Mouse (Mus musculus) kidney, adult 11 months (tissue): ENCODE results near the gene Rhob.
"Not testable (repeated sequence)": the region's sequence is repeated elsewhere in the genome, so short reads cannot be mapped to it uniquely, and the experiment has no call there.

Experiments
- DNase-seq: peaks from one replicate; pipeline ENCODE4 v3.0.0; 2022

Gene Rhob

DNA sequence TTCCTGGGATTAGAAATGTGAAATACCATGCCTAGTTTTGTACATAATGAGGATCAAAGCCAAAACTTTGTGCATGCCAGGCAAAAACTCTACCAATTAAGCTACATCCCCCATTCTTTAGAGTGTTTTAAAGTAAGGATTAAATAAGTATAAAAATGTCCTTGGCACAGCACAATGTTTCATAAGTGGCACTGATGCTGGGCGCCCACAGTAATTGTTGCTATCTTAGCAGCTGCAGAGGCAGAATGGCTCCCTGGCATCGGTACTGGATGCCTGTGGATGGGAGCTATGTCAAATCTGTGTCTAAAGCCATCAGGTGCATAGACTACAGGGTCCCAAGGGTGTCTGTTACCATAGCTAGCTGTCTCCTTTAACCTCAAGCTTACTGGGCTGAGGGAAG is 28.8 kb downstream of the Rhob start:
- no peak for DNase-seq

DNA sequence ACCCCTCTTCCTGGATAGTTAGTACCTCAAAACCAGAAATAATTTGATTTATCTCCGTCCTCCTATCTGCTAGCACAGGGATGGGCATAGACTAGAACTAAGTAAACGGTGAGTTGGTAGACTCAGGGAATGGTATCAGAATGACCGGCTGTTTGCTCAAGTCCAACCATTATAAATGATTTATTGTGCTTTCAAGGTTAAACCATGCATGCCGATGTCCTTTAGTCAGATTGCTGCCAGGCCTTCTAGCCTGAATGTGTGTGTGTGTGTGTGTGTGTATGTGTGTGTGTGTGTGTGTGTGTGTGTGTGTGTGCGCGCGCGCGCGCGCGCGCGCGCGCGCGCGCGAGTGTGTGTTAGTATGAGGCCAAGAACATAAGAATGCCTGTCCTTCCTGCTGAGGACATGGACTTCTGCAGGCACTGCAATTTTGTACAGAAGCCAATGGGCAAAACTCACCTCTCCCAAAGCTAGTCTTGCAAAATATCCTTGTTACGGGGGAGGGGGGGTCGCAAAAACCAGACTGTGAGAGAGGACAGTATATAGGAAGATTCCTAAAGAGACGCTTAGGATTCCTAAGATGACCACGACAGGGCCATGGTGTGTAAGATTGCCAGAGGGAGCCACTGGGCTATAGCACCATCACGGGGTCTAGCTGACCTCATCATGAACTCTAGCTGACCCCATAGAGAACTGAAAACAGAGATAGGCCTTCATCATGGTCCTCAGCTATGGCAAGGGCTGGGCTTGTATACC is 29.9 kb downstream of the Rhob start:
- DNase-seq, result peak; percentile 21

DNA sequence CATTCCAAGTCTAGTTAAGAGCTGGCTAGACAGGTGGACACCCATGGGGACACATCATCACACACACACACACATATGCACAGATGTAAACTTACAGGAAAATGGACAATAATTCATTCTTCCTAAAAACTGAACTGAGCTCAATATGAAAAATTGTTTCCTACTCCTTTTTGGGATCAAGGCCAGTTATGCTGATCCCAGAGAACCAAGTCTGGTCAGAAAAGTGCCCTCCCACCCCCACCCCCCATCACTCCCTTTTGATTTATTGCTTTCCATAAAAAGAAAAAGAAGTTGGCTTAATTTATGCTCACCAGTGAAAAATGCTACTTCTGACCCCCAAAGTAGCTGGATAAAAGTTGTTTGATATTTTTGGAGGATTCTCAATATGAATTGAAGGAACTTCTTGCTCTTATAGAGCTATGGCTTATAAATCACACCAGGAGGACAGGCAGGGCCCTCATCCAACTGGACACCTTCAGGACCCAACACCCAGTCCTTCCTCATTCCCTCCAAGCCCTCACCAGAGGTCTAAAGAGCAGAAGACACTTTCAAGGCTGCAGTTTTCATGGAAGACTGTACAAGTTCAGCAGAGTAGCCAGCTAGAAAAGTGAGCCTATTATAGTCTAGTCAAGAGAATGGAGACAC is 31.5 kb downstream of the Rhob start:
- DNase-seq, result no peak

DNA sequence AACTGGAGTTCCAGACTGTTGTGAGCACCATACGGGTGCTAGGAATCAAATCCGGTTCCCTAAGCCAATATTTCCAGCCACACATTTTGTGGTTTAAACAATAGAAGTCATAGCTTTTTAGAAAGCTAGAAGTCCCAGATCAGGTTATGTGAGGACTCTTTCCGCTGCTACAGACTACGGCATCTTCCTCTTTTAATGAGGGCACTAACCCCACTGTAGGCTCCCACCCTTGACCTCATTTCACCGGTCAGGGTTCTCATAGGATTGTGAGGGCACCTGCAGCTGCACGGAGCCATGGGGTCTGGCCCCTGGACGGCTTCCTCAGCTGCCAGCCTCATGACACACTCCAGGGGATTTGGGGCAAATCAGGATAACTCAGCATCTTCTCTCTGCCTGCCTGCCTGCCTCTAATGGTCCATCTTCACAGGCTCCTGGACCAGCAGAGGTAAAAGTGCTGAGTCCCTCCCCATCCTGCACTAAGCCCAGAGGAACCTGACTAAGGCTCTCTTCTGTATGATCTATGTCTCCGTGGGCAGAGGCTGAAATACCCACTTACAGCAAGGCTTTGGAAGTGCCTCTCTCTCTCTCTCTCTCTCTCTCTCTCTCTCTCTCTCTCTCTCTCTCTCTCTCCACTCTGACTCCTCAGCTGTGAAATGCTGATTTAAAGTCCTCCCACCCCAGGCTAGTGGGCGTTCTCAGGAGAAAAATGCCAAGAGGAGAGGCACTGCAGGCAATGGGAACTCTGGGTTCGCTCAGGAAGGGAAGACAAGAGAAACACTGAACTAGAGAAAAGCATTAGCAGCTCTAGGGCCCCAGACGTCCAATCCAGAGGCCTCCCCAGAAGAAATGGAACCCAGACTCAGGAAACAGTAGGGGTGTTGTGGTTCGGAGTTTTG is 32.5 kb downstream of the Rhob start:
- DNase-seq, result no peak

DNA sequence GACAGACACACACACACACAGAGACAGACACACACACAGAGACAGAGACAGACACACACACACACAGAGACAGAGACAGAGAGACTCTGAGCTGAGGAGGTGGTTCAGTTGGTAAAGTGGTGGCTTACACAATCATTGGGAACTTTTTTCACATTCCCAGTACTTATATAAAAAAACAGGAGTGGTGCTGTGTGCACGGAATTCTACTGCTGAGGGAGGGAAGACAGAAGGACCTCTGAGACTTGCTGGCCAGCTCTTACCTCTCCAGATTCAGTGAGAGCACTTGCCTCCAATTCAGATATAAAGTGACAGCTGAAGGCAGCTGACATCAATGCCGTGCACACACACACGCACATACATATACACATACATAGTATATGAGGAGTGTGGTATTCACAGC is 34.1 kb downstream of the Rhob start:
- no peak for DNase-seq

DNA sequence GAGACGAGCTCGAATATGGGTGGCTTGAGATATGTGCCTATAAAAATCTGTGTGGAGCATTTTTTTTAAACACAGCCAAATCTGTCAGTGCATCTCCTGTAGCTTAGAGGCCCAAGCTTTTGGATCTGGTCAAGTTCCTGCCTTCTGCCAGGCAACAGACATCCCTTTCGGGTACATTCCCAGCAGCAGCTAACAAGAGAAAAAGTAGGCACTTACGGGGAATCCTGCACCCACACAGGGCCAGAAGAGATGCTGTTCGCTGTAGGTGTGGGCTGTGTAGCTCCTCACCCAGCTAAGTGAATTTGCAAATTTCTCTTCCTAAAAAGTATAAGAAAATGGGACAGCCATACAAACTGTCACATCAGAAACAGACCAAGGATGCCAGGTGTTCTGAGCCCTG is 34.8 kb downstream of the Rhob start:
- DNase-seq, result no peak

DNA sequence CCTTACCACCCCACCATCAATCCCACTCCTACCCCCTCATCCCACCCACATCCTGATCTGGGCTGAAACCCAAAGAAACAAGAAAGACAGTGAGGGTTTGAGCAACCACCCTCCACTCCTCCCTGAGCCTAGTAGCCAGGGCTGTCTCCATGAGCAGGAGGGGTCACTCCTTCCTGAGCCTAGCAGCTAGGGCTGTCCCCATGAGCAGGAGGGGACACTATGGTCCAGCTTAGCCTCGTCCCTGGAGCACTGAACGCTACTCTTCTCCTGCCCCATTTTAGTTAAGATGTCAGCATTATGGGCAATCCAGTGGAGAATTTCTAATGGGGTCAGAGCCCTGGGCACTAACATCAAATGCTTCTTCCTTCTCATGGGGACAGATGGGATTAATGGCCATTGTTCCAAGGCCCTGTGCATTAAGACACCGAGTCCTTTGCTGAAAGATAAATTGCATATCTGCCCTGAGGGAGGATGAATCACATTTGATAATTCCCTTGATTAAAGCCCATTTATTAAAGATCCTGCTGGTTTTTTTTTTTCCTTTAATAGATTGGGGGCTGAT is 36.1 kb downstream of the Rhob start:
- no peak for DNase-seq

DNA sequence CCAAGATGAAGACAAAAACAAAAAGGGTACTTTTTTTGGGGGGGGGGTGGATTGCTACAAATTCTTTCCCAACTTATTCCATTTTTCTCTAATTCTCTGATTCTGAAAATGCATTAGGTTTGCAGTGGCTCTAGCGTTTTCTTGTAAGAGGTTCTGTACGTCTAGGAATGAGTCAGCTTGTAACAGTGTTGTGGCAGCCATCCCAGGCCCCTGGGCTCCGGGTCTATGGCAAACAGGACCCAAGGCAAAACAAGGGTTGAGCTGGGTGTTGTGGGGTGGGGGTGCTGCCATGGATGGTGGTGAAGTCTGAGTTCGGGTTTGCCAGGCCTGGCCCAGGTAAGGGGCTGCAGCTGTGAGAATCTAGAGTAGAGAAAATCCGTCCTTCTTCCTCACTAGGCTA is 37.3 kb downstream of the Rhob start:
- DNase-seq, result no peak

DNA sequence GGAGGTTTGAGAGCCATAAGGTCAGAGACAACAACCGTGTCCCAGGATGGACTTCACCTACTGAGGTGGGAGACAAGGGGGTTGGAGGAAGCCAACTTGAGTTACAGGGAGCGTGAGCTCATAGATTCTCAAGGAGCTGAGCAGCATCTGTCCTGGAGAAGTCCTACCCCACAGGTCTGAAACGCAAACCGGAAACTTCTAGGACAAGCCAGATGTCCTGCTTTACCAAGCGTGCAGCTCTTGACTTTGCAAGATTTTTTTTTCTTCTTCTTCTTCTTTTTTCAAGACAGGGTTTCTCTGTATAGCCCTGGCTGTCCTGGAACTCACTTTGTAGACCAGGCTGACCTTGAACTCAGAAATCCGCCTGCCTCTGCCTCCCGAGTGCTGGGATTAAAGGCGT is 38.2 kb downstream of the Rhob start:
- DNase-seq, result not testable (repeated sequence)

DNA sequence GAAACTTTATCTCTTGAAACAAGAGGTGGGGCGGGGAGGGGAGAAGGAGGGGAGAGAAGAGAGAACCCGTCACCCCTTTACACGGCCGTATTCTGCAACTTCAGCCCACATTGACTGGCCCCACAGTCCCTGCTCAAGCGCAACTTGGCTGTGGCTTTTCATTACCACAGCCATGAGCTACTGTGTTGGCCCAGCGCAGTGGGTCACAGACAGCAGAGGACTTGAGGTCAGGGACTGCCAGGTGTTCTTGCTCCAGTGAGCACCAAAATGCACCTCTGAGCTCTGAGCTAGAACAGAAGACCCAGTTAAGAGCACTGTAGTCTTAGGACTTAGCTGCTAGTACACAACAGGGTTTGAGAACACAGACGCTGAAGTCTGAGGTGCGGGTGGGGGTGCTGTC is 41.4 kb downstream of the Rhob start:
- DNase-seq, result peak; percentile 42

DNA sequence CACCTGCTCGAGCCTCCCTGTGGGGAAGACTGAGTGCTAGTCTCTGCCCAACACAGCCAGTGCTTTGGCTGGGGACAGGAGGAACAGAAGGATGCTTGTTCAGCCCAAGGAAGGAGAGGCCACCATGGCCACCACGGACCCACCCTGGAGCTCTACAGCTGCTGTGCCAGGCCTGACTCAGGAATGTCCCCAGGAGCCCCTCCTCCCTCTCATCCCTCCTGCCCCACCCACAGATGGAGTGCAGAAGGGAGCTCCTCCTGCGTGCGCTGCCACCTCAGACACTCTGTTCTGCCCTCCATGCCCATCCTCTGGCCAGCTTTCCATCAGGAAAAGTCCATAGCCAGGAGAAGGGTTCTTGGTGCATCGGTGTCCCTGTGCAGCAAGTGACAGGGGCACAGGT is 42.8 kb downstream of the Rhob start:
- no peak for DNase-seq

DNA sequence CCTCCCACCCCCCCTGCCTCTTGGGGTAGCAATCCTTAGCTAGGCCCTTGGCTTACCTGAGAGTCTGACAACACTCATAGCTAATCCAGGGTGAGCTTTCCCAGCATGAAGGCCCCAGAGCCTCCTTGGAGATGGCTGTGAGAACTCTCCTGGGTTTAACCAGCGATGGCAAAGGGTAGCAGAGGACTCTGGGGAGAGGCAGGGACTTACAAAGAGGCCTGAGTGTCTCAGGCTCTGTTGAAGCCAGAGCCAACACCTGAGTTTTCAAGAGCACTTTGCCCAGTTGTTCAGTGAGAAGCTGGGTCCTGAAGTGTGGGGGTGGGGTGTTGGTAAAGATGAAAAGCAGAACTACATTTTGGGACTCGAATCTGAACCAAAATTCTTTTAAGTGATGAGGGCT is 44.8 kb downstream of the Rhob start:
- no peak for DNase-seq

DNA sequence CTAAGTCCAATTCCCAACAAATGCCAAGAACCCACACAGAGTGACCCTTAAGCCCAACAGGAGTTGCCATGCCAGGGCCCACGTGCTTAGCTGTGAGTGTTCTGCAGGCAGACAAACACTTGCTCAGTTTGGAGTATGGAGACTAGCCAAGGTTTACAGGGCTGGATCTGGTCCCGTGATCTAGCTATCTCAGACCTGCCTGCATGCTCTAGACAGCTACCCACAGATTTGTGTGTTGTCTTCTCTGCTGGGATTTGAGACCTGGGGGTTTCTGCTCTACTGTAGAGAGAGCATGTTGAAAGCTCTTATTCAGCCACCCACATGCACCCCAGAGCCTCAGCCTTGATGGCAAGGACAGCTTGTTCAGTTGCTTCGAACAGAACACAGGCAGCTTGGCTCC is 45.3 kb downstream of the Rhob start:
- DNase-seq, result peak; percentile 65

DNA sequence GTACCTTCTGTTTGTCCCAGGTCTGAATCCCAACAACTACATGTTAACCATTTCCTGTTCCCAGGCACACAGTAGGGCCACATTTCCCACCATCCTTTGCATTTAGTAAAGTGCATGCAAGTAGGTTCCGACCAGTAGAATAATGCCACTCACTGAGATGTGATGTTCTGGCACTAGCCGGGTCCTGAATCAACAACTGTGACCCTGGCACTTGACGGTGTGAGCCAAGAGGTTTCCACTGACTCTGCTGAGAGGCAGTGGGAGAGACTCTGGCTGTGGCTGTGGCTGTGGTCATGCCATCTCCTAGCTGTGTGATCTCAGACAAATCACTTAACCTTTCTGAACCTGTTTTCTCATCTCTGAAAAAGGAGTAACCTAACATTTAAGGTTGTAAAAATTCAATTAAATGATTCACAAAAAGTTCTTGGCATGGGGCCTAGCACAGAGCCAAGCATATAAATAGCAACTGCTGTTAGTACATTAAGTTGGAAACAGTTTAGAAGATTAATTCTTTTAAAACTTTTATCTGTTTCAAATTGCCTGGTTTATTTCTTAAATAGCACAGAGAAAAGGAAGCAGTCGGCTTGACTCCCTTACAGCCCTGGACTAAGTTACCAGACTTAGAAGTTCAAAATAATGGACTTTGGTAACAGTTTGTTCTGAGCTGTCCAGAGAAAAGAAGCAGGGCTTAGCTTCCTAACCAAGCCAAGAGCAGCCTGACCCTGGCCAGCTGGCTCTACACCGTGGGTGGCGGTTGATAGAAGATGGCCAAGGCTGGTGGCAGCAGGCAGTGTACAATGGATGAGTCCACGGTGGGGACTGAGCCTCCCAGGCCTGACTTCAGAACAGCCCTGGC is 46.8 kb downstream of the Rhob start:
- DNase-seq, result peak; percentile 44

DNA sequence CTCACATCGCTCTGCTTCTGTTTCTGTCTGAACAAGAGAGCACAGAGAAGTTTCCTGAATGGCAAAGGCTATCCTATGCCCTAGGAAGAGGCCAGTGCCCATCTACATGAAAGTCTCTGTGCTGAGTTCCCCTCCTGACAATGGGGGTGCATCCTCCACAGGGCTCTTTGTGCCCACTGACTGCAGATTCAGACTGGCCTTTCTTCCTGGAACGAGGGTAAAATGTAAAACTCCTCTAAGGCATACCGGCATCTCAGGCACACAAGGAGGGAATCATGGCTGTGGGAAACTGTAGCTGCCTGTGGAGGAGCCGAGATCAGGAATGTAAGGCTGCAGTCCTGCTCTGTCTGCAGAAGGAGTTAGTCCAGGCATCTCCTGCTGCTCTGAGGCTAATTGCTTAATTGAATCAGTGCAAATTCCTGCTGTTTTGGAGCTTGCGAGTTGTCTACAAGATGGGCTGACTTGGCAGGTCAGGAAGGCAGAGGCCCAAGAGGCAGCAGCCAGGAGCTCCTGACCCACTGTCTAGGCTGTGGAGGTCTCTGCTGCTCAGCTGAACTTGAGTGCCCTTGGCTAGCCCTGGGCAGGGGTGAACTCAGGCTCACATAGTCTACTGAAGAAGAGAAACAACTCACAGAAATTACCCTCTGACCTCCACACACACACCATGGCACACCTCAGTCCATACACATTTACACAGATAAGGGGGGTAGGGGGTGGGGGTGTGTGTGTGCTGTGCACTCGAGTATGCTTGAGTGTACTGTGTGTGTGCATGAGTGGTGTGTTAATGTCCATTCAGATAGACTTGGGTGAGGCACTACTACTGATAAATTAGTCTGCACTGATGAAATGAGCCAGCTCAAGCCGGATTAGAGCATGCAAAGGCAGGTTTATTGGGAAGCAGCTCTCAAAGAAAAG is 48.0 kb downstream of the Rhob start:
- no peak for DNase-seq

DNA sequence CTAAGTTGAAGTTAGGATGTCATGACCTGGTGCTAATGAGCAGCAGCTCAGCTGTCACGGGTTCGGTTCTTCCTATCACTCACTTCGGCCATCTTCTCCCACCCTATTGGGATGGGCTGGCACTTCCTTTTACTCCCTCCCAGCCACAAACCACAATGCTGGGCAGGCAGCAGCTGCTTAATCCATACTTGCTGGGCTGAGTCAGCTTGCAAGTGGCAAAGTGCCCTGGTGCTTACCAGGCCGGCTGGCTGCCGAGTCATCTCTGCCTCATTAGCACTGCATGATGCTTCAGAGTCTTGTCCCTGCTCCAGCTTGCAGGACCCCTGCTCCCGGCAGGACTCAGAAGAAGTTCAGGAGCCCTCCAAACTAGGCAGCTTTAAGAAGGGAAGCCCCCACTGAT is 49.2 kb downstream of the Rhob start:
- DNase-seq, result no peak

DNA sequence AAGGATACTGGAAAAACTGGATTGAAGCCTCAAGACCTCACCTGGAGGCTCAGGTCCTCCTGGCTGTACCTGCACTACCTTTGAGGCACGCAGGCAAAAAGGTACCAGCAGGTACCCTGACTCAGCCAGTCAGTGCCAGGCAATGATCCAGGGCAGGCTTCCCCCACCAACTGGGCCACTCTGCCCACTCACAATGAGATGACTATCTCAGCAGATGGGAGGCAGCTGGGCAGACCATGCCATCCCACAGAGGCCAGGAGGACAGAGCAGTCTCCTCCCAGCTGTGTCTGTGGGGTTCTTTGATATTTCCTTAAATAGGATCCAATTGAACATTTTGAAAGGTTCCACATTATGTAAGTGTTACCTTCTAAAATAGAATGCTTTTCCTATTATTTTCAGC is 49.8 kb downstream of the Rhob start:
- no peak for DNase-seq
